Mouse (Mus musculus): Measurements from ENCODE around the gene Il3. TPM values are rescaled to one million over a fixed set of nuclear protein-coding genes. Genes with fewer than 3 reads are reported as not detected.

Gene Il3
- polyA plus RNA-seq, 1 experiment from 2014 or later, result not detected

DNA sequence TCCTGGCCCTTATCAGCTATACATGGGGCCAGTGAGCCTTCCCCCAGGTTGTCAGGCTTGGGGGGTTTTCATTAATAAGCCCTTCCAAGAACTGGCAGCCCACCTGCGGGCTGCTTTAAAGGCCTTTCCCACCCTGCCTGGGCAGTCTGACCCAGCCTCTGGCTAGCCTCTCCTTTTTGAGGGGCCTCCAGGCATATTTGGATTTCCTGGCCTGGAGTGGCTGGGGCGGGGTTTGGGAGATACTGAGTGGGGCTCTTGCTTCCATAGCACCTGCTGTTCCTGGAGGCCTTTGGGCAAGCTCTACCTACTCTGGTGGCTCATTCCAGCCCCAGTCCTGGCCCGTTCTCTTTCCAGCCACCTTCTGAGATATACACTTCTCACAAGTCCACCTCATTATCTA, 17.3 kb downstream of the Il3 start:
- H3K27me3 ChIP-seq (ENCODE audit: insufficient read depth, low read length), result no peaks in the 10 kb centered on the region
- peak overlapping the region; percentile 52; the same call in 1 of the 2 replicates for H3K27ac ChIP-seq (ENCODE audit: low read depth)
- no peak overlapping the region for H3K4me3 ChIP-seq (ENCODE audit: low read depth, low read length)
- WGBS, result 57% methylated on average over 3 of the region's 3 CpGs
- peak; percentile 25 for DNase-seq
- H3K4me2 ChIP-seq, result peak overlapping the region; percentile 34; the same call in 1 of the 2 replicates
- H3K36me3 ChIP-seq (ENCODE audit: insufficient read depth), result no peaks in the 10 kb centered on the region
- ATAC-seq (ENCODE audit: insufficient read depth), result peak; percentile 48; the same call in 1 of the 2 replicates
- H3K4me1 ChIP-seq (ENCODE audit: insufficient read depth), result peaks cover 3% of the 10 kb centered on the region; the same call in 1 of the 2 replicates
- no peaks in the 10 kb centered on the region for H3K9me3 ChIP-seq (ENCODE audit: low read depth, low read length)
- no peak for TF ChIP-seq CTCF (IDR thresholded peaks at IDR 0.05; ENCODE audit: low read depth)
- no peak overlapping the region for H3K9ac ChIP-seq

DNA sequence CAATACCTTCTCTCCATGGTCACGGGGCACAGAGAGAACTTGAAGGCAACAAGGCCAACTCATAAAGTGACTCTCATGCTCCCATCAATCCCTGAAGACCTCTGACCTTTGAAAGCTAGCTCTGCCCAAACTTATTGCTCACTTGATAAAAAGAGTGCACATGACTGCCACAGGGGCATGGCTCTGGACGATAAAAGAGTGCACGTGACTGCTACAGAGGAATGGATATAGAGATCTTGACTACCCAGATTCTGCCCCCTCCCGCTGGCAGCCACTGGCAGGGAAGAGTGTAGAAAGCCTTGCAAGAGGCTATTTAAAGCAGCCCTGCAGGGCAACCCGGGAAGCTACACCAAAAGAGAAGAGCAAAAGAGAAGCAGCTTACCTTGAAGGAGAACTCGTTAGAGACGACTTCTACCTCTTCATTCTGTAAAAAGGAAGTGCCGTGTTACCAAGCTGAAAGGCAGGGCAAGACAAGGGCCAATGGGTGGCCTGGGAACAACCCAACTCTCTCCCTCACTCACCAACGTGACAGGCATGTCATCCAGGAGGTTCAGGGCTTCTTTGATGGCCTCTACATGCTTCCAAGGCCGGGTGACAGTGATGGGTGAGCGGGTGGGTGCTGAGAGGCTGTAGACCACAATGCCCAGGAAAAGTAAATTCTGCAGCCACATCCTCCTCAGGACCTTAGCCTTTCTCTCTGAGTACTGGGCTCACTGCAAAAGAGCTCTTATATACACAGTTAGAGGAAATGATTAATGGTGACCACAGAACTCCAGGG, 17.9 kb downstream of the Il3 start, which contains the start of gene Csf2:
Csf2 (minus strand) TSS at position 728 of the 778 bp plus-strand sequence.
- Histone ChIP-seq H3K9me3 (ENCODE audit: low read depth, low read length) (no peaks in the 10 kb centered on the region), H3K9ac (no peak within 1 kb of the TSS), H3K27me3 (ENCODE audit: insufficient read depth, low read length) (no peaks in the 10 kb centered on the region), H3K4me2 (peak within 1 kb of the TSS; percentile 34; the same call in 1 of the 2 replicates), H3K4me3 (ENCODE audit: low read depth, low read length) (no peak within 1 kb of the TSS), H3K27ac (ENCODE audit: low read depth) (peak within 1 kb of the TSS; percentile 52; the same call in 1 of the 2 replicates), H3K36me3 (ENCODE audit: insufficient read depth) (no peaks in the 10 kb centered on the region), H3K4me1 (ENCODE audit: insufficient read depth) (peaks cover 3% of the 10 kb centered on the region; the same call in 1 of the 2 replicates)
- no peak for TF ChIP-seq CTCF (IDR thresholded peaks at IDR 0.05; ENCODE audit: low read depth)
- DNase-seq (no peak), ATAC-seq (ENCODE audit: insufficient read depth) (no peak)
- WGBS, result 43% methylated on average over 11 of the region's 11 CpGs

DNA sequence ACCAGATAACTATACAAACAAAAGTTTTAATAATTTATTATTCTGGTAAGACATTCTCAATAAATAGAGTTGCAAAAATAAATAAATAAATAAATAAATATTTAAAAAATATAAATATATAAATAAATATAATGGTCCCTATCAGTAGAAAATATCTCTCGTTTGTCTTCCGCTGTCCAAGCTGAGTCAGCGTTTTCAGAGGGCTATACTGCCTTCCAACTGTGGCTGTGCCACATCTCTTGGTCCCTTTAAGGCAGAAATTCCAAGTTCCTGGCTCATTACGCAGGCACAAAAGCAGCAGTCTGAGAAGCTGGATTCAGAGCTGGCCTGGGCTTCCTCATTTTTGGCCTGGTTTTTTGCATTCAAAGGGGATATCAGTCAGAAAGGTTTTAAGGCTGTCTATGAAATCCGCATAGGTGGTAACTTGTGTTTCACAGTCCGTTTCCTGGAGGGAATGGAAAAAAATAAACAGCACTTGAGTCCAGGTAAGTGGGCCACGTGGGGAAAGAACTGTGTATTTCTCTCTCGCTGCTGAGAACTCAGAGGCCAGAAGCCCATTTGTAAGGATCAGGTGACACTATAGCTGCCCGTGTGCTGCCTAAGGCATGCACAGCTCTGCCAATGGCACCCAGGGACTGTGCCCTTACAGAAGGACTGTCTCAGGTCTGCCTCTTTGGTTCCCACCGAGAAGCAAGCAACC, 19.7 kb downstream of the Il3 start:
- H3K9ac ChIP-seq, result no peak overlapping the region
- no peaks in the 10 kb centered on the region for H3K27me3 ChIP-seq (ENCODE audit: insufficient read depth, low read length)
- H3K4me1 ChIP-seq (ENCODE audit: insufficient read depth), result peaks cover 3% of the 10 kb centered on the region; the same call in 1 of the 2 replicates
- ATAC-seq (ENCODE audit: insufficient read depth) (no peak), DNase-seq (peak; percentile 35)
- H3K4me3 ChIP-seq (ENCODE audit: low read depth, low read length), result no peak overlapping the region
- H3K9me3 ChIP-seq (ENCODE audit: low read depth, low read length), result no peaks in the 10 kb centered on the region
- H3K27ac ChIP-seq (ENCODE audit: low read depth), result peak overlapping the region; percentile 44; the same call in 1 of the 2 replicates
- no peak overlapping the region for H3K4me2 ChIP-seq
- H3K36me3 ChIP-seq (ENCODE audit: insufficient read depth), result no peaks in the 10 kb centered on the region
- 44% methylated on average over 10 of the region's 10 CpGs for WGBS
- TF ChIP-seq CTCF (IDR thresholded peaks at IDR 0.05; ENCODE audit: low read depth), result no peak

DNA sequence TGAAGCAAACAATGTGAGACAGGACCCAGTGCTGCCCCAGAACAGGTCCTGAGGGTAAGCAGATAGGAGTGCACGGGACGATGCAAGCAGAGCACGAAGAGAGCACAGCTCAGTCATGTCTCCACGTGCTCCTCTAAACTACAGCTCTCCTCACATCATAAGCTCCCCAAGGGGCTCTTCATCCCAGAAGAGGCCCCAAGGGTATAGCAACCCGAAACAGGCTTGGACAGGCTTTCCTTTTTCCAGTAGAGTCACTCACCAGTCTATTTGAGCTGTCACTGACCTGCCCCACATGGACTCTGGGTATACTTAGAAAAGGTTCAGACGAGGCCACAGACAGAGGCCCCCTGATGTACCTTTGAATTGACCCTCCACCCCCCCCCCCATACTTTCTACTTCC, 22.6 kb downstream of the Il3 start:
- H3K9ac ChIP-seq, result no peak overlapping the region
- H3K27ac ChIP-seq (ENCODE audit: low read depth), result no peak overlapping the region
- no peaks in the 10 kb centered on the region for H3K27me3 ChIP-seq (ENCODE audit: insufficient read depth, low read length)
- H3K4me1 ChIP-seq (ENCODE audit: insufficient read depth), result peaks cover 3% of the 10 kb centered on the region; the same call in 1 of the 2 replicates
- no peak overlapping the region for H3K4me3 ChIP-seq (ENCODE audit: low read depth, low read length)
- no peaks in the 10 kb centered on the region for H3K36me3 ChIP-seq (ENCODE audit: insufficient read depth)
- ATAC-seq (ENCODE audit: insufficient read depth) (no peak), DNase-seq (no peak)
- H3K9me3 ChIP-seq (ENCODE audit: low read depth, low read length), result no peaks in the 10 kb centered on the region
- no peak overlapping the region for H3K4me2 ChIP-seq
- no peak for TF ChIP-seq CTCF (IDR thresholded peaks at IDR 0.05; ENCODE audit: low read depth)
- WGBS, result 51% methylated on average over 6 of the region's 6 CpGs

DNA sequence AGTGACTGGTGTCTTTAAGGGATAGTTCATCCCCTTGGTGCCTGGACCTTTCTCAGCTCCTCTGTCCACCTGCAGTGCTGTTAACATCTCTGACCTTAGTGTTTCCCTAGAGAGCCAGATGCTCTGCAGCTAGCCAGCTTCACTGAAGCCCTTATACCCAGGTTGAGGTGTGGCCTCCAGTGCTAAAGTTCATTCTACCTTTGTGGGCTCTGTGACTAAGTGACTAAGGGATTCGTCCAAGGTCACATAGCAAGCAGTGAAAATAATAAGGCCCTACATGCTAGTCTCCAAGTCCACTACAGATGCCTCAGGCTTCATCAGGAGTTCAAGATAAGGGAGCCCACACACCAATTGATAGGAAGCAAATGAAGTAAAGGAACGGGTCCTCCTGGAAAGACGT, 24.6 kb downstream of the Il3 start:
- DNase-seq (no peak), ATAC-seq (ENCODE audit: insufficient read depth) (no peak)
- H3K9me3 ChIP-seq (ENCODE audit: low read depth, low read length), result no peaks in the 10 kb centered on the region
- H3K36me3 ChIP-seq (ENCODE audit: insufficient read depth), result no peaks in the 10 kb centered on the region
- H3K27ac ChIP-seq (ENCODE audit: low read depth), result no peak overlapping the region
- no peak overlapping the region for H3K9ac ChIP-seq
- H3K27me3 ChIP-seq (ENCODE audit: insufficient read depth, low read length), result no peaks in the 10 kb centered on the region
- H3K4me2 ChIP-seq, result no peak overlapping the region
- H3K4me3 ChIP-seq (ENCODE audit: low read depth, low read length), result no peak overlapping the region
- no peaks in the 10 kb centered on the region; the same call in 1 of the 2 replicates for H3K4me1 ChIP-seq (ENCODE audit: insufficient read depth)
- TF ChIP-seq CTCF (IDR thresholded peaks at IDR 0.05; ENCODE audit: low read depth), result no peak
- WGBS, result 88% methylated on average over 3 of the region's 3 CpGs

- H3K27ac ChIP-seq (ENCODE audit: low read depth), result no peak overlapping the region
- no peak for ATAC-seq (ENCODE audit: insufficient read depth)
- H3K4me3 ChIP-seq (ENCODE audit: low read depth, low read length), result no peak overlapping the region
- no peaks in the 10 kb centered on the region for H3K9me3 ChIP-seq (ENCODE audit: low read depth, low read length)
- no peak overlapping the region for H3K4me2 ChIP-seq
- H3K27me3 ChIP-seq (ENCODE audit: insufficient read depth, low read length), result no peaks in the 10 kb centered on the region
- WGBS, result 36% methylated on average over 2 of the region's 2 CpGs
- no peak overlapping the region for H3K9ac ChIP-seq
- no peak for TF ChIP-seq CTCF (IDR thresholded peaks at IDR 0.05; ENCODE audit: low read depth)
- DNase-seq, result peak; percentile 48
- H3K36me3 ChIP-seq (ENCODE audit: insufficient read depth), result no peaks in the 10 kb centered on the region
- no peaks in the 10 kb centered on the region for H3K4me1 ChIP-seq (ENCODE audit: insufficient read depth)
These were observed 30.1 kb downstream of the Il3 start for GRCm38 (mm10) chr11:54236939-54237338.

DNA sequence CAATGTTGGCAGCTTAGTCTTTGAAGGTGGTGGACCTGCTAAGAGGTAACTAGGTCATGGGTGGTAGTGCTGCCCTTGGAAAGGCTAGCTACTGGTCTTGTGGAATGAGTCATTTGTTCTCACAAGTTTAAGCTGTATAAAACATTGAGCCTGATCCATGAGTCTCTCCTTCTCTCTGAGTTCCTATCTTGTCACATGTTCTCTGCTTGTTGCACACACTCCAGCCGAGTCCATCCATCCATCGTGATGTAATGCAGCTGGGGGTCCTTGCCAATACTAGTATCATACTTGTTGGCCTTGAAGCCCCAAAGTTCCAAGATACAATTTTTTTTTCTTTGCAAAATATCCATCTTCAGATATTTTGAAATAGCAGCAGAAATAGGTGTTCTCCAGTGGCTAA, 39.6 kb downstream of the Il3 start:
- TF ChIP-seq CTCF (IDR thresholded peaks at IDR 0.05; ENCODE audit: low read depth), result no peak
- no peak for DNase-seq

More for the DNA sequence above, 39.6 kb downstream of the Il3 start:
- ATAC-seq (ENCODE audit: insufficient read depth), result no peak
- H3K36me3 ChIP-seq (ENCODE audit: insufficient read depth), result no peaks in the 10 kb centered on the region
- whole genome bisulfite sequencing, result 84% methylated on average over 2 of the region's 2 CpGs
- no peaks in the 10 kb centered on the region for H3K9me3 ChIP-seq (ENCODE audit: low read depth, low read length)
- H3K4me3 ChIP-seq (ENCODE audit: low read depth, low read length), result no peak overlapping the region
- no peak overlapping the region for H3K9ac ChIP-seq
- H3K27me3 ChIP-seq (ENCODE audit: insufficient read depth, low read length), result no peaks in the 10 kb centered on the region
- H3K4me2 ChIP-seq, result no peak overlapping the region
- no peak overlapping the region for H3K27ac ChIP-seq (ENCODE audit: low read depth)
- H3K4me1 ChIP-seq (ENCODE audit: insufficient read depth), result no peaks in the 10 kb centered on the region
